Mouse (Mus musculus): Measurements from ENCODE around the gene Lrrtm3. TPM values are rescaled to one million over a fixed set of nuclear protein-coding genes. Genes with fewer than 3 reads are reported as not detected.

Lrrtm3 gene
- polyA plus RNA-seq, 1 experiment from 2014 or later = 6.5 TPM

DNA sequence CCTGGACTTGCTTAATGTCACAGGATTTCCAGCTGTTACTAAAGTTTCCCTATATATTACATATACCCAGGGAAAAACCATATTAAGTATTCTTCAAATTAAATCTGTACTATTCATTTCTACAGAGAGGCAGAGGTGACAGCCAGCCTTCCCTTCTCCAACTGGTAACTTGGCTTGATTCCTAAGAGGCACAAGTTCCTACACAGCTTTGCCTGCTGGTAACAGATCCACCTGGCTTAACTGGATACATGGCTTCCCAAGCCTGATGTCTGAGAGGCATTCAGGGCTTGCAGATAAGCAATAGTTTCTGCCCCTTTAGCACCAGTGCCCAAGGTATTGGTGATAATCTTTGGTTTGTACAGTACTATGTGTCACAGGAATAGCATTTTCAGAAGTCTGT is 190.2 kb downstream of the Lrrtm3 start:
- Histone ChIP-seq H3K4me3 (ENCODE audit: low read depth, low read length) (no peak overlapping the region), H3K9me3 (ENCODE audit: control insufficient read depth, low read length) (no peaks in the 10 kb centered on the region), H3K27me3 (replicated peaks; ENCODE audit: control insufficient read depth, insufficient read depth, low read length) (no peaks in the 10 kb centered on the region), H3K27ac (ENCODE audit: low read depth) (no peak overlapping the region), H3K9ac (ENCODE audit: low read length) (no peak overlapping the region), H3K36me3 (ENCODE audit: control insufficient read depth, insufficient read depth, low read length) (no peaks in the 10 kb centered on the region), H3K4me1 (replicated peaks; ENCODE audit: control insufficient read depth, insufficient read depth, low read length) (no peaks in the 10 kb centered on the region), H3K4me2 (ENCODE audit: low read length) (no peak overlapping the region)
- ATAC-seq (replicated peaks; ENCODE audit: low FRiP score, low TSS enrichment, low read depth) (no peak), DNase-seq (ENCODE audit: low spot score) (no peak)

DNA sequence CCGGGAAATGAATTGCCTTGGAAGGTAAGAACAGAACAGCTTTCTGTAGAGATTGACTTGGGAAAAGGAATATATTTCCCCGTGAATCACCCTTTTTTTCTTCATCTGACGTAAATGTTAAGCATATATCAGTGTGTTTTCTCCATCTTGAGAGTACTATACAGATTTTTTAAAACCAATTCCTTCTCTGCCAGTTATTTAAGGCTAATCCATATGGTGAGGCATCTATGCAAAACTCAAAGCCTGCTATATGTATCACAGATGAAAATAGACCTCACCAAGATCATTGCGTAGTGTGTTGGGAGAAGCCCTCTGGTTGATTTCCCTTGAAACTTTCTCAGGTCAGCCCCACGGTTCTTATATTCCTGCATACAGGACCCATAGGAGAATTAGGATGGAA is 195.5 kb downstream of the Lrrtm3 start:
- ATAC-seq (replicated peaks; ENCODE audit: low FRiP score, low TSS enrichment, low read depth) = no peak
- Histone ChIP-seq H3K27ac (ENCODE audit: low read depth) (no peak overlapping the region), H3K36me3 (ENCODE audit: control insufficient read depth, insufficient read depth, low read length) (no peaks in the 10 kb centered on the region), H3K4me2 (ENCODE audit: low read length) (no peak overlapping the region), H3K4me3 (ENCODE audit: low read depth, low read length) (no peak overlapping the region), H3K27me3 (replicated peaks; ENCODE audit: control insufficient read depth, insufficient read depth, low read length) (no peaks in the 10 kb centered on the region), H3K9ac (ENCODE audit: low read length) (no peak overlapping the region), H3K4me1 (replicated peaks; ENCODE audit: control insufficient read depth, insufficient read depth, low read length) (no peaks in the 10 kb centered on the region), H3K9me3 (ENCODE audit: control insufficient read depth, low read length) (no peaks in the 10 kb centered on the region)
- no peak for DNase-seq (ENCODE audit: low spot score)
- 88% methylated on average over 5 of the region's 5 CpGs for WGBS

DNA sequence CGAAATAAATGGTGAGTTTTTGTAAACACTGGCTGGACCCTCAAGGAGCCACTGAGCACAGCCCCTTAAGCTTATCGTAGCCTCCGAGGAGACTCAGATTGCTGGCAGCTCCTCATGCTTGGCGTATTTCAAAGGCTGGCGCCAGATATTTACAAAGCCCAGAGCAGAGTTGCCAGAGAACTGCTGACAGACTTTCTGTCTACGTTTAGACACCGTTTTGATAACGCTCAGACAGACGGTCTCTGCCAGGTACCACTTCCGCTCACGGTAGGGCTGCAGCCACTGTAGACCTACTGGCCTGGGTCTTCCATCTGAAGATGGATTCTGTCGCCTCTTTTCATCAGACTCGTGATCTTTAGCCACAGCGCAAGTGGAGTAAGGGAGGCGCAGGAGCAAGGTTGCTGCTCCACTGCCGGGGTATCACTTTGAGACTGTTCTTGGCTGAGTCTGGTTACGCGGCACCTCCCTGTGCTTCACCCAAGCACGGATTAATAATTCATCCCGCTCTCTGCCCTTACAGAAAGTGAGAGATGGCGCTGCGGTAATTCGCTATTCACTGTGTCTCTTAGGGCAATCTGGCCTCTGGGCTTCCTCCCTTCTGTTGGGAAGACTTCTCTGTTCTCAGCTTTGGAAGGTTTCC is 203.5 kb downstream of the Lrrtm3 start:
- H3K9ac ChIP-seq (ENCODE audit: low read length) = no peak overlapping the region
- DNase-seq (ENCODE audit: low spot score) = no peak
- 0 out of 2 replicates have a peak, but pooled peaks have one; percentile 15 for ATAC-seq (replicated peaks; ENCODE audit: low FRiP score, low TSS enrichment, low read depth)
- 55% methylated on average over 23 of the region's 23 CpGs for WGBS
- no peaks in the 10 kb centered on the region for H3K9me3 ChIP-seq (ENCODE audit: control insufficient read depth, low read length)
- no peaks in the 10 kb centered on the region for H3K27me3 ChIP-seq (replicated peaks; ENCODE audit: control insufficient read depth, insufficient read depth, low read length)
- H3K4me3 ChIP-seq (ENCODE audit: low read depth, low read length) = no peak overlapping the region; the same call in 1 of the 2 replicates
- peak overlapping the region; percentile 34 for H3K4me2 ChIP-seq (ENCODE audit: low read length)
- no peaks in the 10 kb centered on the region for H3K36me3 ChIP-seq (ENCODE audit: control insufficient read depth, insufficient read depth, low read length)
- no peak overlapping the region for H3K27ac ChIP-seq (ENCODE audit: low read depth)
- H3K4me1 ChIP-seq (replicated peaks; ENCODE audit: control insufficient read depth, insufficient read depth, low read length) = no peaks in the 10 kb centered on the region

DNA sequence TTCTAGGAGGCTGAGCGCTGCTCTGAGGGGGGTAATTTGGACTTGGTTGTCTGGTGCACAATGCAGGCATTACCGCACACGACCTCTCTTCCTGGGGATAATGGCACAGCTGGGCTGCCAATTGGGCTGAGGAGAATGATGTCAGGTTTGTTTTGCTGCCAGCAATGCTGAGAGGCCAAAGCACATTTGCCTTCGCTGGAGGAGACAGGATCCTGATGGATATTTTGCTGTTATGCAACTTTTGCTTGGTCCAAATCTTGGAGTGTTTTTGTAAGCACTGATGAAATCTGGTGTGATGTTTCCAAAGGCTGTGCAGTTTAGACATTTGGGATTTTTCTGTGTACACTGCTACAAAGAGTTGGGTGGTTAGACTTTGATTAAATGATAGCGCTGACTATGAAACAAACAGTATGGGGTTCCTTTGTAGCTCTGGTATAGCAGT is 209.6 kb downstream of the Lrrtm3 start:
- Histone ChIP-seq H3K9me3 (ENCODE audit: control insufficient read depth, low read length) (no peaks in the 10 kb centered on the region), H3K4me2 (ENCODE audit: low read length) (no peak overlapping the region), H3K27me3 (replicated peaks; ENCODE audit: control insufficient read depth, insufficient read depth, low read length) (no peaks in the 10 kb centered on the region), H3K4me3 (ENCODE audit: low read depth, low read length) (no peak overlapping the region), H3K27ac (ENCODE audit: low read depth) (no peak overlapping the region), H3K9ac (ENCODE audit: low read length) (no peak overlapping the region), H3K4me1 (replicated peaks; ENCODE audit: control insufficient read depth, insufficient read depth, low read length) (no peaks in the 10 kb centered on the region), H3K36me3 (ENCODE audit: control insufficient read depth, insufficient read depth, low read length) (no peaks in the 10 kb centered on the region)
- no peak for DNase-seq (ENCODE audit: low spot score)
- no peak for ATAC-seq (replicated peaks; ENCODE audit: low FRiP score, low TSS enrichment, low read depth)
- 83% methylated on average over 5 of the region's 5 CpGs for WGBS

Other genes with a start within 250 kb of the Lrrtm3 start
- 0.45 and 0.48 TPM in 2 replicates for gene Gm10118, start 162.8 kb downstream of the Lrrtm3 start, polyA plus RNA-seq (2014; fragmentation: Nextera tagmentation; extraction: Ambion mirVana)